Mouse (Mus musculus): ENCODE data around the gene Fxyd5. TPM values are rescaled to one million over a fixed set of nuclear protein-coding genes. Genes with fewer than 3 reads are reported as not detected.

Fxyd5 gene
- polyA plus RNA-seq, 2 experiments = 10.1 to 20.4 TPM

- Histone ChIP-seq H3K36me3 (replicated peaks; ENCODE audit: control insufficient read depth, insufficient read depth, low read depth) (no peaks in the 10 kb centered on the region), H3K4me3 (ENCODE audit: insufficient read depth in 1 of 2, low read depth in 2 of 2, low read length in 2 of 2) (no peak overlapping the region), H3K4me1 (replicated peaks; ENCODE audit: control insufficient read depth in 2 of 2, insufficient read depth in 2 of 2, low read length in 1 of 2) (no peaks in the 10 kb centered on the region; a peak in 1 of 4 replicates), H3K27ac (no peak overlapping the region), H3K4me2 (ENCODE audit: low read depth) (no peak overlapping the region), H3K27me3 (ENCODE audit: control insufficient read depth, insufficient read depth, low read length) (no peaks in the 10 kb centered on the region), H3K9ac (replicated peaks) (no peak overlapping the region), H3K9me3 (ENCODE audit: control insufficient read depth, low read length) (no peaks in the 10 kb centered on the region)
- no peak for ATAC-seq (ENCODE audit: insufficient read depth)
- DNase-seq (ENCODE audit: low read depth in 3 of 3, low spot score in 3 of 3) = no peak
- 60% methylated on average over 9 of the region's 9 CpGs for WGBS (ENCODE audit: insufficient replicate concordance)
- TF ChIP-seq EP300 (IDR thresholded peaks at IDR 0.05; ENCODE audit: low read depth) = no peak
- TF ChIP-seq CTCF (IDR thresholded peaks at IDR 0.05; ENCODE audit: low read depth) = no peak
These were observed 56.9 kb downstream of the Fxyd5 start for GRCm38 (mm10) chr7:30985357-30985756.

Small RNA genes lying within 50 kb of the gene (microRNA-seq; reads per million reads assigned to microRNA genes)
- gene Mir7050 = not detected

Other genes starting within 250 kb of the Fxyd5 start
- 0.36 and 0.41 TPM in 2 replicates for gene Ffar2, start 218.7 kb downstream of the Fxyd5 start, polyA plus RNA-seq (2012; rRNA removed)
- gene Ffar2, start 218.7 kb downstream of the Fxyd5 start, polyA plus RNA-seq (2014; fragmentation: Nextera tagmentation; extraction: Ambion mirVana) = 0.34 and 0.43 TPM in 2 replicates
- gene Ffar3, start 186.3 kb downstream of the Fxyd5 start, polyA plus RNA-seq (2012; rRNA removed) = not detected in 2 replicates
- gene Ffar3, start 186.3 kb downstream of the Fxyd5 start, polyA plus RNA-seq (2014; fragmentation: Nextera tagmentation; extraction: Ambion mirVana) = not detected in 2 replicates
- gene Ffar1, start 180.9 kb downstream of the Fxyd5 start, polyA plus RNA-seq (2012; rRNA removed) = 0.01 TPM in 1 of 2 replicates, not detected in the other
- gene Ffar1, start 180.9 kb downstream of the Fxyd5 start, polyA plus RNA-seq (2014; fragmentation: Nextera tagmentation; extraction: Ambion mirVana) = not detected in 2 replicates
- 0.29 and 0.36 TPM in 2 replicates for gene Cd22, start 162.1 kb downstream of the Fxyd5 start, polyA plus RNA-seq (2012; rRNA removed)
- 0.24 and 0.62 TPM in 2 replicates for gene Cd22, start 162.1 kb downstream of the Fxyd5 start, polyA plus RNA-seq (2014; fragmentation: Nextera tagmentation; extraction: Ambion mirVana)
- 0.13 TPM in 2 replicates for gene Mag, start 127.6 kb downstream of the Fxyd5 start, polyA plus RNA-seq (2012; rRNA removed)
- 0.11 TPM in 2 replicates for gene Mag, start 127.6 kb downstream of the Fxyd5 start, polyA plus RNA-seq (2014; fragmentation: Nextera tagmentation; extraction: Ambion mirVana)
- gene Hamp2, start 117.8 kb downstream of the Fxyd5 start, polyA plus RNA-seq (2012; rRNA removed) = not detected in 2 replicates
- not detected in 2 replicates for gene Hamp2, start 117.8 kb downstream of the Fxyd5 start, polyA plus RNA-seq (2014; fragmentation: Nextera tagmentation; extraction: Ambion mirVana)
- 17.2 and 22.5 TPM in 2 replicates for gene Hamp, start 98.4 kb downstream of the Fxyd5 start, polyA plus RNA-seq (2012; rRNA removed)
- gene Hamp, start 98.4 kb downstream of the Fxyd5 start, polyA plus RNA-seq (2014; fragmentation: Nextera tagmentation; extraction: Ambion mirVana) = 12.0 and 29.7 TPM in 2 replicates
- 34.1 and 50.6 TPM in 2 replicates for gene Usf2, start 85.7 kb downstream of the Fxyd5 start, polyA plus RNA-seq (2012; rRNA removed)
- gene Usf2, start 85.7 kb downstream of the Fxyd5 start, polyA plus RNA-seq (2014; fragmentation: Nextera tagmentation; extraction: Ambion mirVana) = 9.1 and 10.2 TPM in 2 replicates
- 14.3 and 17.4 TPM in 2 replicates for gene Lsr, start 69.0 kb downstream of the Fxyd5 start, polyA plus RNA-seq (2012; rRNA removed)
- 15.1 and 16.0 TPM in 2 replicates for gene Lsr, start 69.0 kb downstream of the Fxyd5 start, polyA plus RNA-seq (2014; fragmentation: Nextera tagmentation; extraction: Ambion mirVana)
- gene Fam187b, start 68.7 kb downstream of the Fxyd5 start, polyA plus RNA-seq (2012; rRNA removed) = 1.5 and 2.0 TPM in 2 replicates
- 2.5 and 2.6 TPM in 2 replicates for gene Fam187b, start 68.7 kb downstream of the Fxyd5 start, polyA plus RNA-seq (2014; fragmentation: Nextera tagmentation; extraction: Ambion mirVana)
- 0.21 and 0.24 TPM in 2 replicates for gene Fxyd7, start 9.0 kb upstream of the Fxyd5 start, polyA plus RNA-seq (2012; rRNA removed)
- 0.23 TPM in 1 of 2 replicates, not detected in the other for gene Fxyd7, start 9.0 kb upstream of the Fxyd5 start, polyA plus RNA-seq (2014; fragmentation: Nextera tagmentation; extraction: Ambion mirVana)
- gene Fxyd1, start 14.7 kb upstream of the Fxyd5 start, polyA plus RNA-seq (2012; rRNA removed) = 33.0 and 50.6 TPM in 2 replicates
- gene Fxyd1, start 14.7 kb upstream of the Fxyd5 start, polyA plus RNA-seq (2014; fragmentation: Nextera tagmentation; extraction: Ambion mirVana) = 61.9 and 62.5 TPM in 2 replicates
- 0.04 and 0.16 TPM in 2 replicates for gene Lgi4, start 16.9 kb upstream of the Fxyd5 start, polyA plus RNA-seq (2012; rRNA removed)
- gene Lgi4, start 16.9 kb upstream of the Fxyd5 start, polyA plus RNA-seq (2014; fragmentation: Nextera tagmentation; extraction: Ambion mirVana) = 0.10 TPM in 1 of 2 replicates, not detected in the other
- 0.52 and 0.54 TPM in 2 replicates for gene Fxyd3, start 34.2 kb upstream of the Fxyd5 start, polyA plus RNA-seq (2012; rRNA removed)
- 0.47 and 0.86 TPM in 2 replicates for gene Fxyd3, start 34.2 kb upstream of the Fxyd5 start, polyA plus RNA-seq (2014; fragmentation: Nextera tagmentation; extraction: Ambion mirVana)
- 44.7 and 48.0 TPM in 2 replicates for gene Hpn, start 72.8 kb upstream of the Fxyd5 start, polyA plus RNA-seq (2012; rRNA removed)
- gene Hpn, start 72.8 kb upstream of the Fxyd5 start, polyA plus RNA-seq (2014; fragmentation: Nextera tagmentation; extraction: Ambion mirVana) = 43.3 and 44.8 TPM in 2 replicates
- 0.97 and 1.0 TPM in 2 replicates for gene Scn1b, start 84.5 kb upstream of the Fxyd5 start, polyA plus RNA-seq (2012; rRNA removed)
- 0.45 and 0.52 TPM in 2 replicates for gene Scn1b, start 84.5 kb upstream of the Fxyd5 start, polyA plus RNA-seq (2014; fragmentation: Nextera tagmentation; extraction: Ambion mirVana)
- gene Gramd1a, start 113.4 kb upstream of the Fxyd5 start, polyA plus RNA-seq (2012; rRNA removed) = 19.1 and 19.4 TPM in 2 replicates
- gene Gramd1a, start 113.4 kb upstream of the Fxyd5 start, polyA plus RNA-seq (2014; fragmentation: Nextera tagmentation; extraction: Ambion mirVana) = 8.0 and 8.5 TPM in 2 replicates
- gene Scgb2b2, start 248.0 kb upstream of the Fxyd5 start, polyA plus RNA-seq (2012; rRNA removed) = not detected in 2 replicates
- not detected in 2 replicates for gene Scgb2b2, start 248.0 kb upstream of the Fxyd5 start, polyA plus RNA-seq (2014; fragmentation: Nextera tagmentation; extraction: Ambion mirVana)
- not detected in 2 replicates for gene Scgb1b2, start 249.3 kb upstream of the Fxyd5 start, polyA plus RNA-seq (2012; rRNA removed)
- not detected in 2 replicates for gene Scgb1b2, start 249.3 kb upstream of the Fxyd5 start, polyA plus RNA-seq (2014; fragmentation: Nextera tagmentation; extraction: Ambion mirVana)